Mouse (Mus musculus): ENCODE results near the gene Polr2a.

Polr2a gene

DNA sequence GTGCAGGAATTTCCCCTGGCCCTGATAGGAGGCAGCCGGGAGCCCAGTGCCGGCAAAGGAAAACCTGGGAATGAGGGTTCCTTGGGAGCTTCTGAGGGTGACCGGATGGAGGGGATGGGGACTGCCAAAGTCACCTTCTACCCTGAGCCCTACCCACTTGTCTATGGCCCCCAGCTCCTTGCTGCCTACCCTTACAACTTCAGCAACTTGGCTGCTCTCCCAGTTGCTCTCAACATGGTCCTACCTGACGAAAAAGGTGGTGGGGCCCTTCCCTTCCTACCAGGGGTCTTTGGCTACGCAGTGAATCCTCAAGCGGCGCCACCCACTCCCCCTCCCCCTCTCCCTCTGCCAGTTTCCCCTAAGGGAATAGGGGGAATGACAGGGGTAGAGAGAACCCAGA lies 20.5 kb upstream of the Polr2a start:
- DNase-seq: no peak

DNA sequence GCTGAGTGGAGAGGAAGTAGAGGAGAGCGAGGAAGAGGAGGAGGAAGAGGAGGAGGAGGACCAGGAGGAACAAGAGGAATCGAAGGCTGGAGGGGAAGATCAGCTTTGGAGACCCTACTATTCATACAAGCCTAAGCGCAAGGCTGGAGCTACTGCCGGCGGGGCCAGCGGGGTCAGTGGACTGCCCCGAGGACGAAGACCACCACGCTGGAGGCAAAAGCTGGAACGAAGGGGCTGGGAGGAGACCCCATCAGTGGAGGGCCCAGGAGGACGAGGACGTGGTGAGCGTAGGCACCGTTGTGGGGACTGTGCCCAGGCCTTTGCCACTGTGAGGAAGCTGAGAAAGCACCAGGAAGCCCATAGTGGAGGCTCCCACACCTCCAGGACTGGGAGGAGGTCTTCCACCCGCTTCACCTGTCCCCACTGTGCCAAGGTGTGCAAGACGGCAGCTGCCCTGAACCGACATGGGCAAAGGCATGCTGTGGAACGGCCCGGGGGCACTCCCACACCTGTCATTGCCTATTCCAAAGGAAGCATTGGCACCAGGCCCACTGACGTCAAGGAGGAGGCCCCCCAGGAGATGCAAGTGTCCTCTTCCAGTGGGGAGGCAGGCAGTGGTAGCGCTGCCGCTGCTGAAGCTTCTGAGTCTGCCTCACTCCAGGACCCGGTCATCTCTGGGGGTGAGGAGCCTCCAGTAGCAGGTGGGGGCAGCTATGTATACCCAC lies 20.0 kb upstream of the Polr2a start:
- DNase-seq: no peak

DNA sequence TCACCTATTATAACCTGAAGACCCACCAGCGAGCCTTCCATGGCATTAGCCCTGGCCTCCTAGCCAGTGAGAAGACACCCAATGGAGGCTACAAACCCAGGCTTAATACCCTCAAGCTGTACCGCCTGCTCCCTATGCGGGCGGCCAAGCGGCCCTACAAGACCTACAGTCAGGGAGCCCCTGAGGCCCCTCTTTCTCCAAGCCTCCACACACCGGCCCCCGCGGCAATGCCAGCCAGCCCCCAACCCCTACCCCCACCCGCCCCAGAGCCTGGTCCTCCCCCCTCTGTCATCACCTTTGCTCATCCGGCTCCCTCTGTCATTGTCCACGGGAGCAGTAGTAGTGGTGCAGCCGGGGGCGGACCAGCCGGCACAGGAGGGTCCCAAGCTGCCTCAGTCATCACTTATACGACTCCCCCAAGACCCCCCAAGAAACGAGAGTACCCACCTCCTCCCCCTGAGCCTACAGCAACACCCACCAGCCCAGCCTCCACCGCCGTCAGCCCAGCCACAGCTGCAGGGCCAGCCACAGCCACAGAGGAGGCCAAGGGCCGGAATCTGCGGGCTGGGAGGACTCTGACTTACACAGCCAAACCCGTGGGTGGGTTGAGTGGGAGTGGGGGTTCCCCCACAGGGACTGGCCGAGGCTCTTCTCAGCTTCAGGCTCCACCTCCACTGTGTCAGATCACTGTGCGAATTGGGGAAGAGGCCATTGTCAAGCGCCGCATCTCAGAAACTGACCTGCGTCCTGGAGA lies 19.2 kb upstream of the Polr2a start:
- DNase-seq: no peak

DNA sequence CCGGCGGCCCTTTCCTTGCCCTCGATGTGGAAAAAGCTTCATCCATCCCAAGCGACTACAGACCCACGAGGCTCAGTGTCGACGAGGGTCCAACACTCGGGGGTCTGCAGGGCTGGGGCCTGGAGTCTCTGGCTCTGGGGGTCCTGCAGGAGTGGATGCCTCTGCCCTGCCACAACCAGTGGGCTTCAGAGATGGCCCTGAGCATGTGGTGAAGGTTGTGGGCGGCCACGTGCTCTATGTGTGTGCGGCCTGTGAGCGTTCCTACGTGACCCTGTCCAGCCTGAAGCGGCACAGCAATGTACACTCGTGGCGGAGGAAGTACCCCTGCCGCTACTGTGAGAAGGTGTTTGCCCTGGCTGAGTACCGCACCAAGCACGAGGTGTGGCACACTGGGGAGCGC lies 18.1 kb upstream of the Polr2a start:
- no peak for DNase-seq

DNA sequence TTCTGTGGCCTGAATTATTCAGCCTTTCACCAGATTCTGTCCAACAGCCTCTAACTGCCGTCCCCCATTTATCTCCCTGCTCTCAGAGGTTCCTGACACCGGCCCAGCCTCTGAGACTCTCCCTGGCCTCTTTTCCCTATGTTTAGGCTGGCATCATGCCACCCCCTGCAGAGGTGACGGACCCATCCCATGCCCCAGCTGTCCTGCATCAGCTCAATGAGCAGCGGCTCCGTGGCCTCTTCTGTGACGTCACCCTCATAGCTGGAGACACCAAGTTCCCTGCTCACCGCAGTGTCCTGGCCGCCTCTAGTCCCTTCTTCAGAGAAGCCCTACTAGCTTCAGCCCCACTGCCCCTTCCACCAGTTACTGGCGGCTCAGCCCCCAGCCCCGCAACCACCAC lies 17.3 kb upstream of the Polr2a start:
- DNase-seq: no peak

DNA sequence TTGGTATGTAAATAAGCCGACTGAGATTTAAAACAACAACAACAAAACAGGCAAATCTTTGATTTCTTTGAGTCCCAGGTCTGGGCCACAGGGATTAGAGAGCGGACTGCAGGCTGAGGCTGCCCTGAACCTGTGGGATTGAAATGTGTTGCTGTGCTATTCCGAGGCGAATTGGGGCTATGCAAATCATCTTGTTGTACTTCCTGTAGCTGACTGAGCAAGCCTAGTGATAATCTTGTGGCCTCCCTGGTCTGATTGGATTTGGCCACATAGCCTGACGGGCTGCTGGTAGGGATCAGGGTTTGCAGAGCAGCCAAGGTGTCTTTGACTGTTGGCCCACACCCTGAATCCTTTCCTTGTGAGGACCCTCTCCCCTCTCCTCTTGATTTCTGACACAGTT lies 16.5 kb upstream of the Polr2a start:
- no peak for DNase-seq

DNA sequence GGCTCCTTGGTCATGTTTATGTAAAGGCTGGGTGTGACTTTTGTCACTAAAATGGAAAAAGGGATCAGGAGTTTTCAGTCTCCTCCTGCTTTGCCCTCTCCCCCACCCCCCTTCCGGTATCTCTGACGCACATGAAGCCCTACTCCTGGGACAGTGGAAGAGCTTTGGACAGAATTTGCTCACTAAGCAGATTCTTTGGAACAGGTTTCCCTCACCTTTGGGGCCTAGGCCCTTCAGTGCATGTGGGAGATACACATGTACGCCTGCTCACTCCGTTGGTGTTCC lies 9.1 kb upstream of the Polr2a start:
- DNase-seq: no peak

DNA sequence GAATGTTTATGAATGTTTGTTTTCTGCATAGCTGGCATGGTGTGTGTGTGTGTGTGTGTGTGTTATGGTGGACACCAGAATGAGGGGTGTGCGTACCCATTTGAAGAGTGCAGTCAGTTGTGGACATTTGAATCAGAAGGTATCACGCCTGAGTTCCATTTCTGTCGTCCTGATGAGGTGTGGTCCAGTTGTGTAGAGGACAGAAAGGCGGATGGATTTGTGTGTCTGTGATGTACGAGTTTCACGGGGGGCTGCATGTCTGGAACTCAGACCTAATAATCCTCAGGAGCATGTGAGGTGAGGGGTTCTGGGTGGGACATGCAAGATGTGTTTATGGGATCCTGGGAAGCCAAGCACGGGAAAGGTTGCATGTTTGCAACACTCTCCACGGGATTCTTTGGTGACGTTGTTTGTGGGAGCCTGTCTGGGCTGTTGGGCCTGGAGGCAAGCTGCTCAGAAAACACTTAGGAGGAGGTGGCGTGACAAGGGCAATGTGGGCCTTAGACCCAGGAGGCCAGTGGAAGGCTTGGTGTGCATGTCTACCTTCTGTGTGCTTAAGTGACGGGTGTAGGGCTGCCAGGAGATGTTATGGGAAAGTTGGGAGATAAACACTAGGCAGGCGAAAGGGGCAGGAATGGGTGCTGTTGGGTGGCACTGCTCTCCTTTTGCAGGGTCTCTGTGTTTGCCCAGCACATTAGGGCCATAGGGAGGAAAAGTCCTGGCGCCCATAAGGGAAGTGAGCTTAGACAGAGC lies 8.6 kb upstream of the Polr2a start:
- no peak for DNase-seq

DNA sequence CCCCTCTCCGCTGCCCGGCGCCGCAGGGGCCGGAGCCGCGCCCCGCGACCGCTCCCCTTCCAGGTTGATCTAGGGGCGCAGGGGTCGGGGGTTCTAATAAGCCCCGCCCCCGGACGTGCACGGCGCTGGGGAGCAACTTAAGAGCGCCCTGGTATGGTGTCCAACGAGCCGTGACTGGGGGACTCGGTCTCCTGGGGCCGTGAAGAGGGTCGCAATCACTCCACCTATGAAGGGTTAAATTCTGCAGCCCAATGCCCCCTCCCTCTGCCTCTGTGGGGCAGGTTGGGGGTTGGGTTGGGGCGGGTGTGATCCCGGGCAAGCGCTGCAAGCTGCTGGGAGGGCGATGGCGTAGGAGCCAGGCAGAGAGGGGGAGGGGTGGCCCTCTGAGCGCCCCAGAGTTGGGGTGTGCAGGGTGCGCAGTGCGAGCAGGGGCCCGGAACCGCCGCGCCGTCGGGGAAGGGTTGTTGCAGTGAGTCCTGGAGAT lies 7.7 kb upstream of the Polr2a start:
- peak; percentile 76 for DNase-seq

DNA sequence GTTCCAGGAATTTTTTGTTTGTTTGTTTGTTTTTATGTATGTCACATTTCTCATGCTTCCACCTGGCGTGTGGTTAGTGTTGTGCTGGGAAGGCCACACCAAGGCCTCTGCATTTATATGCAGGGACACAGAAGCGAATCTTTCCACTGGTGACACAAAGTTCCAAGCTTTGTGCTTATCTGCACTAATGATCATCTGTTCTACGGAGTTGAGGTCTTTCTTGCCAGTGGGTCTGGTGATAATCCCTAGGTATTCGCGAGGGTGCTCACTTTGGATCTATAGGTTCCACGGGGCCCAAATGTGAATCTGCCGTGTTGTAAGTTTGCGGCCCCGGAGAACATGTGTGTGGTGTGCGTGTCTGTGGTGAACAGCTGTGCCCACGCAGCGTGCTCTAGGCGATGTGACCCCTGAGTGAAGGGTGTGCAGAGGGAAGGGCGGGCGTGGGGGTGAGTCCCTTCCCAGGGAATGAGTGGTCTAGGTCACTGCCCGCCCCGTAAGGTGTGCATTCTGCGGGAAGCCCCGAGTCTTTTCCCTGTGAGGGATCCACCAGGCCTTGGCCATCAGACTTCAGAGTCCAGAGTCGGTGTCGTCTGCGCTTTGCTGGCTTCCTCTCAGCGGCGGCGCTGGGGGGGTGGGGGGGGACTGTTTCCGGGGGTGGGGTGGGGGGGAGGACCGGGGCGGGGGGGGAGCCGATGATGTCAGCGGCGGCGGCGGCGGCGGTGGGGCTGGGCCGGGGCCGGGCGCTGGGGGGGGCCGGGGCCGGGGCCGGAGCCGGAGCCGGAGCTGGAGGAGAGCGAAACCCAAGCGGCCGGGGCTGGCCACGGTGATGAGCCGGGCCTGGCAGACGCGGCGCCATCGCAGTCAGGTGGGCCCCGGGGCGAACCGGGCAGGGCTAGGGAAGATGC lies 7.0 kb upstream of the Polr2a start, which contains the start of gene Zbtb4:
TSS of gene Zbtb4 (plus strand) at position 692 of the 905 bp plus-strand sequence.
- peak; percentile 55 for DNase-seq

DNA sequence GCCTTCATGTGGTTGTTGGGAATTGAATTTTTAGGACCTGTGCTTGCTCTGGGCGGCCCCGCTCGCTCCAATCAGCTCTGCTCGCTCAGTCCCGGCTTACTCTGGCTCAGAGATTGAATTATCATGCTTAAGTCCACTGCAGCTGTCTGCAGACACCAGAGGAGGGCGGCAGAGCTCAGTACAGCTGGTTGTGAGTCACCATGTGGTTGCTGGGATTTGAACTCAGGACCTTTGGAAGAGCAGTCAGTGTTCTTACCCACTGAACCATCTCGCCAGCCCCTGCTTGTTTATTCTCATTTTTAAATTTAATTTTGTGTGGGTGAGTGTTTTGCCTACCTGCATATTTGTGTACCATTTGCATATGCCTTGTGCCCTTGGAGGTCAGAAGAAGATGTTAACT lies 5.1 kb upstream of the Polr2a start:
- no peak for DNase-seq

DNA sequence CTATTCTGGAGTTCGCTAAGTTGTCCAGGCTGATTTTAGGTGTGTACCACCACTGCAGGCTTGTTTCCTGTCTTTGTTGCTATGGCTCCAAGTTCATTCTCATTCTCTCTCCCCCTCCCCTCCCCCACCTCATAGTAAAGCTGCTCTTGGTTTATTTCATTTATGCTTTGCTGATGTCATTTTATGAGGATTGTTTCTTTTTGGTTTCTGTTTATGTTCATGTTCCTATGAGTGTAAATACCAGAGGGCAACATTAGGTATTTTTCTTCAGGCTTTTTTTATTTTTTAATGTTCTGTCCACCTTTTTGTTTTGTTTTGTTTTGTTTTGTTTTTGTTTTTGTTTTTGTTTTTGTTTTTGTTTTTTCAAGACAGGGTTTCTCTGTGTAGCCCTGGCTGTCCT lies 3.4 kb upstream of the Polr2a start, which contains the start of gene Slc35g3:
TSS of gene Slc35g3 (minus strand) at position 101 of the 400 bp plus-strand sequence.
- DNase-seq: no peak

DNA sequence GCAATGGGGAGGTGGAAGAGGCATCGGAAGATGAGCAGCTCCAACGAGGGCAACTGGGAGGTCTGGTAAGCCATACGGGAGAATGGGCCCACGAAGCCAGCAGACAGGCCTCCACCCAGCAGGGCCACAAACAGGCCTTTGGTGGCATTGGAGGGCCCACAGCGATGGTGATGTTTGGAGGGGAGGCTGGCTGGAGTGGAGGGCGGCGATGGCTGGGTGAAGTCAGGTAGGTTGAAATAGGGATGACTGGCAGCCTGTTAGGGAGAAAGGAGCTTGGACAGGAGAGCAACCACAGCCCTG lies 2.4 kb upstream of the Polr2a start:
- peak; percentile 42 for DNase-seq

DNA sequence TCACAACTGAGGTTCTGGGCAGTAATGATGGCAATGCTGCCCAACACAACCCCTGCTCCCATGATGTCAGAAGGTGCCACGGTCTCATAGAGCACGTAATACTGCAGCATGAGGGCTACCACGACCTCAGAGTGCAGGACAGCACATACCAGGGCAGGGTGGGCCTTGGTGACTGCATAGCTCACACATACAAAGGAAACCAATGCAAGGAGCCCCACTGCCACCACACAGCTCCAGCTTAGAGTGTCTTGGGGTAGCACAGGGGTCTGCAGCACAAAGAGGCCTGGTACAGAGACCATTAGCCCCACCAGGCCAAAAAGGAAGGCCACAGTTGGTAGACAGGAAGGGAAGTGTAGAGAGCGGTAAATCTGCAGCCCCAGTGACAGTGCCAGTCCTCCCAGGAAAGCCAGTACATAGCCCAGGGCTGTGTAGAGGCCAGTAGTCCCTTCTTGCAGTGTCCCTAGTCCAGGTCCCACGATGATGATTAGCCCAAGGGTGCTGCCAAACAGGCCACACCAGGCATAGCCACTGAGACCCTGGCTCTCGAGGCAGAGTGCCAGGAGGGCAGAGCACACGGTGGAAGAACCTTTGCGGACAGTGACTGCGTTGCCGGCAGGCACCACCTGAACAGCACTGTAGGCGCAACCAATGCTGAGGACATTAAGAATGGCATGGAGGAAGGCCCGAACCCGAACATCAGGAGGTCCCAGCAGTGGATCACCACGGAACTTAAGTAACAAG lies 1.9 kb upstream of the Polr2a start:
- peak; percentile 48 for DNase-seq

DNA sequence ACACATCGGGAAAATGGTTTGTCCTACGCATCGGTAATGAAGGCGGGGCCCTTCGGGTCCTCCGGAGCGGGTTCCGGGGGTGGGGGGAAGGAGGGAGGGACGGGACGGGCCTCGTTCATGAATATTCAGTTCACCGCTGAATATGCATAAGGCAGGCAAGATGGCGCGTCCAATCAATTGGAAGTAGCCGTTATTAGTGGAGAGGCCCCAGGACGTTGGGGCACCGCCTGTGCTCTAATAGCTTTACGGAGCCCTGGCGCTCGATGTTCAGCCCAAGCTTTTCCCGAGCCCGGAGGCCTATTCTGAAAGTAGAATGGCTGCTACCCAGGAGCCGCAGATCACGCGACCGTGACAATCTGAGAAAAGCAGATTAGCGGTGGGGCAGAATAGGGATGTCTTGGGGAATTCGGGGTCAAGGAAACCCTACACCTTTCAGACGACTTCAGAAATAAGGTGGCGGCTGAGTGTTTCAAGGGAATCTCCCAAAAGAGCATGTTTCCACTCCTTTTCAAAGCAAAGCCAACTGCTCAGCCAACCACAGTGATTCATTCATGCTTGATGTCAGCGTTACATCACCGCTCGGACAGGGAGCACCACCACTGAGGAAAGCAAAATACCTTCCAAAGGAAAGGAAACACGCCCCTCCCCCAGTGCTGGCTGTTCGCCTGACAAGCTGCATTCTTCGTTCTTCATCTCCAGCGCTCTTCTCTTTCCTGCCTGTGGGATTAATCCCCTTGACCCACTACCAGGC lies 709 bp upstream of the Polr2a start:
- peak; percentile 90 for DNase-seq

DNA sequence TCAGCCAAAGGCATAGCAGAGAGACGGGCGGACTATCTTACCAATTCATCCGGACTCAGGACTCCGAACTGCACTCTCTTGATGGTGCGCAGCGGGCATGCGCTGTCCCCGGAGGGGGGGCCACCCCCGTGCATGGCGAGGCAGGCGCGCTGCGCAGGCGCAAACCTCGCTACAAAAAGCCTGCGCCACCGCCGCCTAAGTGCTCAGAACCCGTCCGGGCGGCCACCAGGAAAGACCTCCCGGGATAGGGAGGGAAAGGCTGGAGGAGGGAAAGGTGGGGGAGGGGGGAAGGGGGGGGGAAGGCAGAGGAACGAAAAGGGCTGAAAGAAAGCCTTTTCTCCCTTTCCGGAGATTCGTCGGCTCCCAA lies 364 bp downstream of the Polr2a start:
- peak; percentile 97 for DNase-seq

DNA sequence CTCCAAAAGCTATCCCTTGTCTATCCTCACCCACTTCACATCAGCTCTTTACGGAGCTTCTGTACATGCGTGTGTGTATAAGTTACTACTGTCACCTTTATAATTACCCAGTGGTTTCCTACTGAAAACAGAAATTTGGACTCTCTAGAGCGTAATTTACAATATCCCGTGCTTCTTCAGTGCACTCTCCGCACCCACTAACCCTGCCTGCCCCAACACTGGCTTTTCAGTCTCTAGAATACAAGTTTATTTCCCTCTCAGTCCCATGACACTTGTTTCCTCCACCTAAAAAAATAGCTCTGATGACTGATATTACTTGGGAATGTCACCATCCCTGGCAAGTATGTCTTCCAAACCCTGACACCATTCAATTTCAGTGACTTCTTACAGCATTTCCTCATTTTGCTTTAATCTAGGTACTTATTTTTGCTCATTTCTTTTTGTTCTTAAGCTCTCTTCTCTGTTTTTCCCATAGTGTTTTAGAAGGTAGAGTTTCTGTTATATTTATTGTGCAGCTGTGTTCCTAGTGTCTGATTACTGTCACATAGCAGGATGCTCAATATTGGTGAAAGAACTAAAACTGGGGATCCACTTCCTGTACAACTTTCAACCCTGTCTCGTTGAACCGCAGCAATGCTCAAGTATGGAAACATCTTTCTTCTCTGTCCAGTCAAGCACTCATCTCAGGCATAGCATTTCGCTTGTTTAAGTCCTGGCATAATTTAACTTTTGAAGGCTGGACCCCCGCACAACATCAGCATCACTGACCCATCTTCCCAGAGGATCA lies 941 bp downstream of the Polr2a start:
- DNase-seq: no peak

DNA sequence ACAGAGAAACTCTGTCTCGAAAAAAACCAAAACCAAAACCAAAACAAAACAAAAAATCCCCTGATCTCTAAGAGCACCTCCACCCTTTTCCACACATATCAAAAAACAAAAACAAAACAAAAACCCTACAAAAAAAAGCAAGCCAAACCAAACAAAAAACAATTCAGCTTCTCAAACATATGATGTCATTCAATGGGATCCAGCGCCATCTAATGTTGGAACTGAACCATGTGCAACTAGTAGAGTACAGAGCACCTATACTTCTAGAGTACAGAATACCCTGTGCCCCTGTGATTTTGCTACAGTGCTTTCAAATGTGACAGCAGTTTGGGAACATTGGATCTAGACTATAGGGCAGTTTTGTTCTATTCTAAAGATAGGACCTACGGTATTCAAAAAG lies 3.7 kb downstream of the Polr2a start:
- peak; percentile 49 for DNase-seq

DNA sequence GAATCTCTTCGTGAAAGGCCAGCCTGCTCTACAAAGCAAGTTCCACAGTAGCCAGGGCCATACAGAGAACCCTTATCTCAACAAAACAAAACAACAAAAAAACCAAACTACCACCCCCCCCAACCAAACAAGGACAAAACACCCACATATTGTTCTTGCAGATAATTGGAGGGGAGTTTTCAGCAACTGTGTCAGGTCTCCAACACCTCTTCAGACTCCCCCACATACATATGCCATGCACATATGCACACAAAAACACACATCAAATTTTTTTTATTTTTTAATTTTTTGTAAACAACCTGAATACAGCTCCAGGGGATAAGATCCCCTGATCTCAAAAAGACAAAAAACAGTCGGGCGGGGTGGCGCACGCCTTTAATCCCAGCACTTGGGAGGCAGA lies 4.2 kb downstream of the Polr2a start:
- no peak for DNase-seq

DNA sequence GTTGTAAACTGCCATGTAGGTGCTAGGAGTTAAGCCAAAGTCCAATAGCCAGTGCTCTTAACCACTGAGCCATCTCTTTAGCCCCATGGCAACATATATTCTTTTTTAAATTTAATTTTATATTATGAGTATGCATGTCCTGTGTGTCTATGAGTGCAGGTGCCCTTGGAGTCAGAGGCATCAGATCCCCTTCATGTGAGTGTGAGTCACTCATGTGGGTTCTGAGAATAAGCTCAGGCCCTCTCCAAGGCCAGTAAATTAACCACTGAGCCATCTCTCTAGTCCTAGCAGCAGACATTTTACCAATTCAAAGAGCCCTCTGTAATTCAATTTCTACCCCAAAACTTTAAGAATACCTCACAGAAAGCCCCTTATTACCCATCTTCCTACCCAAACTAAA lies 5.8 kb downstream of the Polr2a start:
- no peak for DNase-seq

DNA sequence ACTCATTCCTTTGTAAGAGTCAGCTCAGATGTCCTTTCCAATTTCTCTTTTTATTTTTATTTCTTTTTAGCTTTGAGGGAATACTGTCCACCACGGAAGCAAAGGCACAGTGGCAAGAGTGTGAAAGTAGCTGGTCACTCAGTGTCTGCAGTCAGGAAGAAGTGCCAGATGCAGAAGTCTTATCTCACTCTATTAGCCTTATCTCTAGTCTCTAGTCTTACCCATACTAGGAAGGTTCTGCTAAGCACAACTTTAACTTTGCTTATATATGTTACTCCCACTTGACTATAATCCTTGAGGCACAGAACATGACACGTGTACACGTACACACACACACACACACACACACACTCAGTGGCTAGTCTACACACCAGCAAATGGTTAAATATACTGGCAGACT lies 6.8 kb downstream of the Polr2a start:
- no peak for DNase-seq

All from cerebellum, adult 8-10 months (tissue).